Mouse (Mus musculus) right cerebral cortex, postnatal 25 days (tissue): ENCODE results near the gene Zmynd8.

ENCODE experiments used
- DNase-seq: peaks from one replicate; pipeline ENCODE4 v3.0.0; 2022

Gene Zmynd8

GRCm38 (mm10) chr2:165898202-165899194, at the start of gene Zmynd8:
Zmynd8 (minus strand) TSS chr2:165899016.
- DNase-seq, result no peak

GRCm38 (mm10) chr2:165948007-165948406, 49.2 kb upstream of the Zmynd8 start:
- no peak for DNase-seq

- DNase-seq, result no peak
Observed at GRCm38 (mm10) chr2:165946046-165946564, 47.3 kb upstream of the Zmynd8 start.

- no peak for DNase-seq
Observed at GRCm38 (mm10) chr2:165944576-165945351, 45.9 kb upstream of the Zmynd8 start.

GRCm38 (mm10) chr2:165943113-165943512, 44.3 kb upstream of the Zmynd8 start:
- no peak for DNase-seq

- no peak for DNase-seq
Observed at GRCm38 (mm10) chr2:165936106-165936505, 37.3 kb upstream of the Zmynd8 start.

GRCm38 (mm10) chr2:165927705-165928104, 28.9 kb upstream of the Zmynd8 start:
- DNase-seq, result no peak

- DNase-seq, result no peak
Observed at GRCm38 (mm10) chr2:165926191-165926590, 27.4 kb upstream of the Zmynd8 start.

- no peak for DNase-seq
Observed at GRCm38 (mm10) chr2:165925144-165925543, 26.3 kb upstream of the Zmynd8 start.

- no peak for DNase-seq
Observed at GRCm38 (mm10) chr2:165924695-165925094, 25.9 kb upstream of the Zmynd8 start.

- no peak for DNase-seq
Observed at GRCm38 (mm10) chr2:165923715-165924114, 24.9 kb upstream of the Zmynd8 start.

GRCm38 (mm10) chr2:165922994-165923393, 24.2 kb upstream of the Zmynd8 start:
- DNase-seq, result no peak

- no peak for DNase-seq
Observed at GRCm38 (mm10) chr2:165922047-165922728, 23.4 kb upstream of the Zmynd8 start.

- DNase-seq, result peak; percentile 87
Observed at GRCm38 (mm10) chr2:165914298-165914697, 15.5 kb upstream of the Zmynd8 start.

GRCm38 (mm10) chr2:165913073-165913472, 14.3 kb upstream of the Zmynd8 start:
- no peak for DNase-seq

- DNase-seq, result no peak
Observed at GRCm38 (mm10) chr2:165909731-165910130, 10.9 kb upstream of the Zmynd8 start.

GRCm38 (mm10) chr2:165907199-165907598, 8.4 kb upstream of the Zmynd8 start:
- no peak for DNase-seq

GRCm38 (mm10) chr2:165906332-165906945, 7.6 kb upstream of the Zmynd8 start:
- no peak for DNase-seq

GRCm38 (mm10) chr2:165901127-165901384, 2.2 kb upstream of the Zmynd8 start:
- DNase-seq, result no peak

- no peak for DNase-seq
Observed at GRCm38 (mm10) chr2:165900351-165901126, 1.7 kb upstream of the Zmynd8 start.

- no peak for DNase-seq
Observed at GRCm38 (mm10) chr2:165899923-165900322, 1.1 kb upstream of the Zmynd8 start.

GRCm38 (mm10) chr2:165899474-165899873, 658 bp upstream of the Zmynd8 start:
- no peak for DNase-seq
